Mouse (Mus musculus): ENCODE data around the gene Nit1. TPM values are rescaled to one million over a fixed set of nuclear protein-coding genes. Genes with fewer than 3 reads are reported as not detected.

Gene Nit1
- total RNA-seq (2023) = 28.5 TPM

GRCm38 (mm10) chr1:171345225-171346094 lies at the start of gene Nit1, which contains the start of gene Pfdn2:
Gene Nit1 (minus strand): TSS chr1:171345646.
Gene Pfdn2 (plus strand): TSS chr1:171345670.

GRCm38 (mm10) chr1:171388376-171389102 lies 43.1 kb upstream of the Nit1 start, which contains the start of gene Arhgap30:
Gene Arhgap30 (plus strand): TSS chr1:171388954.

GRCm38 (mm10) chr1:171369845-171370556 lies 24.6 kb upstream of the Nit1 start, which contains the start of gene Nectin4:
Gene Nectin4 (plus strand): TSS chr1:171370099.

GRCm38 (mm10) chr1:171360656-171361055 lies 15.2 kb upstream of the Nit1 start, which contains the start of gene Klhdc9:
Gene Klhdc9 (minus strand): TSS chr1:171360798.

GRCm38 (mm10) chr1:171328839-171329432 lies 16.5 kb downstream of the Nit1 start, which contains the start of gene Dedd:
Gene Dedd (plus strand): TSS chr1:171329145.

GRCm38 (mm10) chr1:171294298-171295062 lies 51.0 kb downstream of the Nit1 start, which contains the start of gene Ufc1:
Gene Ufc1 (minus strand): TSS chr1:171295024.

Other genes starting within 250 kb of the Nit1 start
- gene Cfap126, start 231.7 kb downstream of the Nit1 start, total RNA-seq (2023) = not detected
- gene Sdhc, start 195.0 kb downstream of the Nit1 start, total RNA-seq (2023) = 113 TPM
- gene Mpz, start 194.9 kb downstream of the Nit1 start, total RNA-seq (2023) = not detected
- not detected for gene Pcp4l1, start 149.4 kb downstream of the Nit1 start, total RNA-seq (2023)
- not detected for gene Nr1i3, start 131.7 kb downstream of the Nit1 start, total RNA-seq (2023)
- 21.0 TPM for gene Tomm40l, start 123.1 kb downstream of the Nit1 start, total RNA-seq (2023)
- gene Apoa2, start 120.6 kb downstream of the Nit1 start, total RNA-seq (2023) = not detected
- 15.1 TPM for gene Fcer1g, start 111.3 kb downstream of the Nit1 start, total RNA-seq (2023)
- not detected for gene Adamts4, start 95.2 kb downstream of the Nit1 start, total RNA-seq (2023)
- 115 TPM for gene Ndufs2, start 94.3 kb downstream of the Nit1 start, total RNA-seq (2023)
- 70.7 TPM for gene B4galt3, start 75.3 kb downstream of the Nit1 start, total RNA-seq (2023)
- 52.3 TPM for gene Ppox, start 64.5 kb downstream of the Nit1 start, total RNA-seq (2023)
- gene Usp21, start 57.7 kb downstream of the Nit1 start, total RNA-seq (2023) = 51.6 TPM
- 46.1 TPM for gene Ufc1, start 50.6 kb downstream of the Nit1 start, total RNA-seq (2023)
- 28.3 TPM for gene Dedd, start 16.5 kb downstream of the Nit1 start, total RNA-seq (2023)
- 69.8 TPM for gene Pfdn2, start within 50 bp of the Nit1 start, total RNA-seq (2023)
- gene Klhdc9, start 15.2 kb upstream of the Nit1 start, total RNA-seq (2023) = 0.98 TPM
- 0.15 TPM for gene Nectin4, start 24.5 kb upstream of the Nit1 start, total RNA-seq (2023)
- 202 TPM for gene Arhgap30, start 43.3 kb upstream of the Nit1 start, total RNA-seq (2023)
- 92.7 TPM for gene Usf1, start 65.7 kb upstream of the Nit1 start, total RNA-seq (2023)
- 4.4 TPM for gene Tstd1, start 73.2 kb upstream of the Nit1 start, total RNA-seq (2023)
- 1.1 TPM for gene F11r, start 91.9 kb upstream of the Nit1 start, total RNA-seq (2023)
- gene Alyref2, start 157.8 kb upstream of the Nit1 start, total RNA-seq (2023) = 4.9 TPM
- not detected for gene Itln1, start 189.6 kb upstream of the Nit1 start, total RNA-seq (2023)
- 4.6 TPM for gene Cd244a, start 213.5 kb upstream of the Nit1 start, total RNA-seq (2023)

Measured in CD4-positive naive resting alpha-beta T cell, adult 57 days (primary cell).